Mouse (Mus musculus) myocyte (in vitro differentiated cells): ENCODE results near the gene Gna12.

Experiments
- CEBPB ChIP-seq: IDR thresholded peaks from 2 replicates; pipeline ENCODE4 v1.6.1; 2011; ENCODE audit warnings: mild to moderate bottlenecking, moderate library complexity; ENCODE audit not compliant: poor library complexity, insufficient read depth, severe bottlenecking
- E2F4 ChIP-seq: IDR thresholded peaks from one replicate; pipeline ENCODE4 v1.6.1; 2011; ENCODE audit warnings: mild to moderate bottlenecking, control low read depth, moderate library complexity; ENCODE audit not compliant: insufficient read depth
- MAX ChIP-seq: IDR thresholded peaks from one replicate; pipeline ENCODE4 v1.6.1; 2011; ENCODE audit warnings: low read depth, mild to moderate bottlenecking, control low read depth
- MYOD1 ChIP-seq, 3 experiments: IDR thresholded peaks; one replicate each; pipeline ENCODE4 v1.6.1; 2011; ENCODE audit warnings: control low read depth in 2 of 3, low read depth in 2 of 3, mild to moderate bottlenecking in 2 of 3, moderate library complexity in 1 of 3; ENCODE audit not compliant: insufficient read length in 2 of 3, control insufficient read depth in 1 of 3
- MYOG ChIP-seq, 3 experiments: IDR thresholded peaks; one replicate each; pipeline ENCODE4 v1.6.1; 2011; ENCODE audit warnings: control low read depth in 2 of 3, low read depth in 2 of 3, mild to moderate bottlenecking in 2 of 3; ENCODE audit not compliant: insufficient read length in 2 of 3, control insufficient read depth in 1 of 3, insufficient read depth in 1 of 3
- POLR2A ChIP-seq: IDR thresholded peaks from one replicate; pipeline ENCODE4 v1.6.1; 2011; ENCODE audit warnings: low read depth, mild to moderate bottlenecking, control low read depth, moderate library complexity; ENCODE audit not compliant: insufficient read length
- REST ChIP-seq: IDR thresholded peaks from one replicate; pipeline ENCODE4 v1.6.1; 2011; ENCODE audit warnings: mild to moderate bottlenecking, control low read depth, moderate library complexity; ENCODE audit not compliant: insufficient read depth, insufficient read length
- TCF12 ChIP-seq: IDR thresholded peaks from one replicate; pipeline ENCODE4 v1.6.1; 2011; ENCODE audit warnings: mild to moderate bottlenecking, control low read depth; ENCODE audit not compliant: poor library complexity, insufficient read depth, severe bottlenecking
- TCF3 ChIP-seq: IDR thresholded peaks from one replicate; pipeline ENCODE4 v1.6.1; 2011; ENCODE audit warnings: low read depth, control low read depth; ENCODE audit not compliant: insufficient read length
- USF1 ChIP-seq: IDR thresholded peaks from one replicate; pipeline ENCODE4 v1.6.1; 2011; ENCODE audit warnings: low read depth, mild to moderate bottlenecking, control low read depth, moderate library complexity

- TF ChIP-seq POLR2A (no peak), E2F4 (no peak), MAX (no peak), TCF12 (no peak), MYOG (IDR thresholded peaks at IDR 0.05; ENCODE audit: control insufficient read depth in 1 of 3, insufficient read depth in 1 of 3, insufficient read length in 2 of 3, low read depth in 2 of 3) (no peak), REST (no peak), CEBPB (no peak), MYOD1 (IDR thresholded peaks at IDR 0.05; ENCODE audit: control insufficient read depth in 1 of 3, insufficient read length in 2 of 3, low read depth in 2 of 3) (no peak), USF1 (no peak), TCF3 (no peak)
These were observed 67.7 kb downstream of the Gna12 start for GRCm38 (mm10) chr5:140762540-140762939.
